Mouse (Mus musculus) midbrain, postnatal 0 days (tissue): ENCODE data around the gene Kit. TPM values are rescaled to one million over a fixed set of nuclear protein-coding genes. Genes with fewer than 3 reads are reported as not detected.

Source experiments
- ATAC-seq: fragments of 200-750 bp; cut with Nextera tagmentation; 2 replicates; pipeline ENCODE4 v1.8.0; 2017; ENCODE audit warnings: moderate number of reproducible peaks, mild to moderate bottlenecking, moderate TSS enrichment, moderate library complexity; ENCODE audit not compliant: low FRiP score
- DNase-seq: peaks from one replicate; pipeline ENCODE4 v3.0.0-alpha.2; 2015; ENCODE audit warnings: low spot score
- H3K27ac ChIP-seq: fragments of 300-500 bp; sonication (generic); 2 replicates; pipeline ENCODE4 v1.5.1; 2014; ENCODE audit warnings: low read depth, mild to moderate bottlenecking, low read length, mixed read lengths
- H3K27me3 ChIP-seq: fragments of 300-500 bp; sonication (generic); 2 replicates; pipeline ENCODE4 v1.6.1; 2014; ENCODE audit warnings: low read length, control low read depth, mixed read lengths; ENCODE audit not compliant: insufficient read depth
- H3K36me3 ChIP-seq: fragments of 300-500 bp; sonication (generic); 2 replicates; pipeline ENCODE4 v1.6.1; 2014; ENCODE audit warnings: low read length, control low read depth, mixed read lengths; ENCODE audit not compliant: insufficient read depth
- H3K4me1 ChIP-seq: fragments of 300-500 bp; sonication (generic); 2 replicates; pipeline ENCODE4 v1.6.1; 2014; ENCODE audit warnings: mild to moderate bottlenecking, control low read depth, antibody characterized with exemption, low read length, mixed read lengths; ENCODE audit not compliant: insufficient read depth
- H3K4me2 ChIP-seq: fragments of 300-500 bp; sonication (generic); 2 replicates; pipeline ENCODE4 v1.6.1; 2014; ENCODE audit warnings: low read depth, mild to moderate bottlenecking, low read length, mixed read lengths; ENCODE audit not compliant: poor library complexity, severe bottlenecking
- H3K4me3 ChIP-seq: fragments of 300-500 bp; sonication (generic); 2 replicates; pipeline ENCODE4 v1.5.1; 2014; ENCODE audit warnings: low read depth, mild to moderate bottlenecking, low read length, moderate library complexity
- H3K9ac ChIP-seq: fragments of 300-500 bp; sonication (generic); replicated peaks from 2 replicates; pipeline ENCODE4 v1.6.1; 2014; ENCODE audit warnings: mild to moderate bottlenecking, low read length, moderate library complexity, mixed read lengths; ENCODE audit not compliant: poor library complexity, severe bottlenecking
- H3K9me3 ChIP-seq: fragments of 300-500 bp; sonication (generic); 2 replicates; pipeline ENCODE4 v1.6.1; 2016; ENCODE audit warnings: low read length, control low read depth
- CTCF ChIP-seq: IDR thresholded peaks from 2 replicates; pipeline ENCODE4 v1.5.1; 2016; ENCODE audit warnings: antibody characterized with exemption, mild to moderate bottlenecking
- WGBS: fragments of 180-500 bp; shearing (Covaris S2); extraction: QIAGEN DNeasy Blood & Tissue Kit; methylation state at CpG from one replicate; pipeline ENCODE4 v1.1.7; 2014; 5-methylcytosine and 5-hydroxymethylcytosine counted together
- polyA plus RNA-seq: library from polyadenylated mRNA; unstranded; fragments of >200 nt; fragmentation: Nextera tagmentation; extraction: Ambion mirVana; gene quantifications from 2 replicates; pipeline ENCODE4 v1.2.1, GENCODE M21; 2015
- total RNA-seq: library from RNA; depleted of rRNA; stranded (reverse); fragments of >200 nt; gene quantifications from 2 replicates; pipeline ENCODE4 v1.2.3, GENCODE M21; 2014

Kit gene
- total and polyA plus RNA-seq, 2 experiments from 2014 or later = 29.9 to 51.6 TPM

GRCm38 (mm10) chr5:75698556-75698955, 123.8 kb downstream of the Kit start:
- Histone ChIP-seq H3K4me3 (no peak overlapping the region), H3K27me3 (no peaks in the 10 kb centered on the region), H3K9ac (no peak overlapping the region), H3K27ac (no peak overlapping the region), H3K36me3 (no peaks in the 10 kb centered on the region), H3K9me3 (no peaks in the 10 kb centered on the region), H3K4me1 (no peaks in the 10 kb centered on the region), H3K4me2 (no peak overlapping the region)
- no peak for ATAC-seq
- no peak for TF ChIP-seq CTCF
- 87% methylated on average over 8 of the region's 8 CpGs for WGBS
- DNase-seq = no peak

- no peak overlapping the region for H3K4me2 ChIP-seq
- H3K27me3 ChIP-seq = no peaks in the 10 kb centered on the region
- no peak for TF ChIP-seq CTCF
- H3K9ac ChIP-seq = no peak overlapping the region
- 61% methylated on average over 7 of the region's 7 CpGs for WGBS
- no peak for DNase-seq
- ATAC-seq = no peak
- no peak overlapping the region for H3K4me3 ChIP-seq
- no peak overlapping the region for H3K27ac ChIP-seq
- H3K9me3 ChIP-seq = no peaks in the 10 kb centered on the region
- no peaks in the 10 kb centered on the region for H3K4me1 ChIP-seq
- H3K36me3 ChIP-seq = no peaks in the 10 kb centered on the region
These were observed 124.4 kb downstream of the Kit start for GRCm38 (mm10) chr5:75699081-75699480.

GRCm38 (mm10) chr5:75699516-75699915, 124.8 kb downstream of the Kit start:
- H3K27me3 ChIP-seq = no peaks in the 10 kb centered on the region
- H3K9me3 ChIP-seq = no peaks in the 10 kb centered on the region
- no peak overlapping the region for H3K9ac ChIP-seq
- H3K4me2 ChIP-seq = no peak overlapping the region
- DNase-seq (peak; percentile 22), ATAC-seq (no peak)
- H3K27ac ChIP-seq = no peak overlapping the region
- no peaks in the 10 kb centered on the region for H3K36me3 ChIP-seq
- no peak for TF ChIP-seq CTCF
- H3K4me1 ChIP-seq = no peaks in the 10 kb centered on the region
- 49% methylated on average over 9 of the region's 9 CpGs for WGBS
- H3K4me3 ChIP-seq = no peak overlapping the region

GRCm38 (mm10) chr5:75701662-75702061, 126.9 kb downstream of the Kit start:
- H3K4me3 ChIP-seq = no peak overlapping the region
- WGBS = 62% methylated on average over 12 of the region's 12 CpGs
- no peak overlapping the region for H3K9ac ChIP-seq
- H3K9me3 ChIP-seq = no peaks in the 10 kb centered on the region
- no peak for TF ChIP-seq CTCF
- DNase-seq = peak; percentile 15
- ATAC-seq = no peak
- H3K27me3 ChIP-seq = no peaks in the 10 kb centered on the region
- no peaks in the 10 kb centered on the region for H3K4me1 ChIP-seq
- no peak overlapping the region for H3K4me2 ChIP-seq
- no peak overlapping the region for H3K27ac ChIP-seq
- H3K36me3 ChIP-seq = no peaks in the 10 kb centered on the region

- no peak overlapping the region for H3K9ac ChIP-seq
- H3K4me1 ChIP-seq = no peaks in the 10 kb centered on the region
- 87% methylated on average over 8 of the region's 8 CpGs for WGBS
- no peaks in the 10 kb centered on the region for H3K27me3 ChIP-seq
- no peak for TF ChIP-seq CTCF
- no peaks in the 10 kb centered on the region for H3K9me3 ChIP-seq
- no peak for DNase-seq
- H3K4me2 ChIP-seq = no peak overlapping the region
- no peaks in the 10 kb centered on the region for H3K36me3 ChIP-seq
- H3K4me3 ChIP-seq = no peak overlapping the region
- no peak overlapping the region for H3K27ac ChIP-seq
- no peak for ATAC-seq
These were observed 127.4 kb downstream of the Kit start for GRCm38 (mm10) chr5:75702080-75702479.

GRCm38 (mm10) chr5:75704584-75705175, 130.0 kb downstream of the Kit start:
- no peak for TF ChIP-seq CTCF
- no peak for DNase-seq
- H3K4me2 ChIP-seq = no peak overlapping the region
- 82% methylated on average over 7 of the region's 7 CpGs for WGBS
- no peak for ATAC-seq
- H3K9me3 ChIP-seq = no peaks in the 10 kb centered on the region
- H3K27ac ChIP-seq = no peak overlapping the region
- H3K4me3 ChIP-seq = no peak overlapping the region
- H3K4me1 ChIP-seq = no peaks in the 10 kb centered on the region
- no peaks in the 10 kb centered on the region for H3K27me3 ChIP-seq
- no peaks in the 10 kb centered on the region for H3K36me3 ChIP-seq
- no peak overlapping the region for H3K9ac ChIP-seq
